Mouse (Mus musculus): ENCODE data around the gene Plekhm3. TPM values are rescaled to one million over a fixed set of nuclear protein-coding genes. Genes with fewer than 3 reads are reported as not detected.

Gene Plekhm3
- total RNA-seq, 2 experiments from 2014 or later = 3.7 to 6.5 TPM

GRCm38 (mm10) chr1:64792521-64793233, 163.9 kb downstream of the Plekhm3 start:
- ATAC-seq (replicated peaks; ENCODE audit: low FRiP score, poor library complexity, severe bottlenecking) = no peak

- no peak for ATAC-seq (replicated peaks; ENCODE audit: low FRiP score, poor library complexity, severe bottlenecking)
These were observed 164.8 kb downstream of the Plekhm3 start for GRCm38 (mm10) chr1:64791826-64792225.

DNA sequence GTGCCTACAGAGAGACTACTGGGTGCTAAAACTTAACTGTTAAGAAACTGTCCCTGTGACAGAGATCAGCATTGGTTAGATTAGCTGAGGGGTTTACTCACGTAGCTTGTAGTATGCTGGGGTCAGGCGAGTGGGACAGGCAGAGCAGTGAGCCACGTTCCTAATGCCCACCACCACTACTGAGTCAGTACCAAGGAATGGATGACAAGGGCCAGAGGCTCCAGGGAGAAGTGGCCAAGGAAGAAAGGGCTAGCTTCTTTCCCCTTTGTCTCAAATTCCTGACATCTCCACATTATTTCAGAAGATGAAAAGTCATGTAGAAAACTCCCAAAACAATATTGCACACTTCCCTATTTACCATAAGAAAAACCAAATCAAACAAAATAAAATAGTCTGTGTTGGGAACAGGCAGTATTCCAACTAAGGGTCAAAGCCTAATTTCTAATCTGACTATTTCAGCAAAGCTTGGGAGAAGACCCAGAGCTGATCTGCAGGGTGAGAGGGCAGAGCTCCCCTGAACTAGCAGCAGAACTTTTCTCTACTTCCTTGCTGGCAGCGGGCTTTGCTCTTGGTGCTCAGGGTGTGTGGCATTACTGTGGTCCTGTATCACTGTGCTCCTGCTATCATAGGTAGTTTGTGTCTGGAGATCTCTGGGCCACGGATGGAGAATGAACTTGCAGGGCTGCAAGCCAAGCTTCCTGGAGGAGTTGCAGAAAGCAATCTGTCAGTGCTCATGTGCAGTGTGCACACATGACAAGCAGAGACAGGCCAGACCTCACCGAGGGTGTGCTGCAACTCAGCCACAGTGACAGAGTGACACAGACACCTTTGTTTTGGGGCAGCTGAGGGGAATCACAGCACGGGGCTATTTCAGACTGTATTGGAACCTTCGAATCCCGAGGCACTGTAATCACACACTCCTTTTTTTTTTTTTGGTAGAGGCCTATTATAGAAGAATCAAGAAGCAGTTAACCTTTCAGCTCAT, 165.5 kb downstream of the Plekhm3 start:
- no peak for ATAC-seq (replicated peaks; ENCODE audit: low FRiP score, poor library complexity, severe bottlenecking)

DNA sequence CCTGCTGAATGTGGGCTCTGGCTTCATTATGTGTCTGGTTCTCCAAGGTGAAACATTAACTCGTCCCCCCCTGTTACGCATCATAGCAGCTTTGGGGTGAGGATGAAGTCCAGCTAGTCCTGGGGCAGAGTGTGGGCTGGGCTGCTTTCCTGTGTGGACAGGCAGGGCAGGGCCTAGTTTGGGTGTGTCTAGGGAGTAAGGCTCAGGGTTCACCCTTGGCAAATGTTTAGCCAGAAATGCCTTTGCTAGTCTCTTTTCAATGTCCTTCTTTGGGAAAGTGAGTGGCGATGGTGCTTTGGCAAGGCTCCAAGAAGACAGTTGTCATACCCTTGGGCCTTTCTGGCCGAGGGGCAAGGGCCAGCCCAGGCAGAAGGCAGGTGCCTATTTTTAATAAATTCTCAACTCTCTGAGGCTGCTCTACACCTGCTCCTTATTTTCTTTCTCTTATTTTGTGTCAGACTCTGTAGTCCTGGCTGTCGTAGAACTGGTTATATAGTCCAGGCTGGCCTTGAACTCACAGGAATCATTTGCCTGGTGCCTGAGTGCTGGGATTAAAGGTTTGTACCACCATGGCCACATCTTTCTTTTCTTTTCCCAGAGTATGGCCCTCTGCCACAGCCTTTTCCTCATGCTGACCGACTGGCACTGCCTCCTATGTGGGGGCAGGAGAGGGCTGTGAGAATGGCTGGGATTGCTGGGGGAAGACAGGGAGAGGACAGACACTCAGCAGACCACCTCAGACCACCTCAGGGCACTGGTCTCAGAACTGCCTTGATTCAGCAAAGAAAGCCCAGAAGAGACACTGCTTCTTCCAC, 168.7 kb downstream of the Plekhm3 start:
- ATAC-seq (replicated peaks; ENCODE audit: low FRiP score, poor library complexity, severe bottlenecking) = no peak

DNA sequence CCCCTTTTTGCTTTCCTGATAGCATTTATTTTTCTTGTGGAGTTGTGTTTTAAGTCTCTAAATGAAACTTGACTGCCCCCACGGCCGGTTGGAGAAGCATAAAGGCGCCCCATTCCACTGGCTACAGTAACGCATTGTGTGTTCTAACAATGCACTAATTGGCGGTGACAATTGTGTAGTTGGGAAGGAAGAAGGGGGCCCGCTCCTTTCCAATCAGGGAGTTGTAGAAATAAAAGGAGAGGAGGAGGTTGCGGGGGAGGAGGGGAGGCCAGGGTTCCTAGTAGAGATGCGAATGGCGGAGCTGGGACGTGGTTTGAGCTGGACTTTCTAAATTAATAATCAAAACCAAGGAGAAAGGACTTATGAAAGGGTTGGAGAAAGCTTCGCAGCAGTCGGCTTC, 176.8 kb downstream of the Plekhm3 start:
- ATAC-seq (replicated peaks; ENCODE audit: low FRiP score, poor library complexity, severe bottlenecking) = no peak

- no peak for ATAC-seq (replicated peaks; ENCODE audit: low FRiP score, poor library complexity, severe bottlenecking)
These were observed 177.2 kb downstream of the Plekhm3 start for GRCm38 (mm10) chr1:64779415-64779814.

DNA sequence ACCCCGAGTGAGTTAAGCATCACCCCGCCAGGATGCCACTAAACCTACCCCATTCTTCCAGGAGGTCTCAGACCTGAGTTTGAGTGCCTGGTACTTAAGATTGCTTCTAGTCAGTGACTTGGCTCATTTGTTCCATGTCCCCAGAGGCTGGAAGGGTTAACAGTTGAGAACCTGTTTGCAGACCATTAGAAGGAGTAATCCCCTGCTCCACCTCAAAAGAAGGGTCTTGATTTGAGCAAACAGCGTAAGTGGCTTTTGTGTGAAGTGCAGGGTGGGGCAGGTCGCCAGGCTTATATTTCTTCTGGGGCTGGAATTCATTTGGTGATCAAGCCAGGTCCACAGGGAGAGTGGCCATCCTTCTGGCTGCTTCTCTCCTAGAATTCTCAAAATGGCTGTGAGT, 183.3 kb downstream of the Plekhm3 start:
- no peak for ATAC-seq (replicated peaks; ENCODE audit: low FRiP score, poor library complexity, severe bottlenecking)

GRCm38 (mm10) chr1:64770169-64770568, 186.5 kb downstream of the Plekhm3 start:
- ATAC-seq (replicated peaks; ENCODE audit: low FRiP score, poor library complexity, severe bottlenecking) = no peak

GRCm38 (mm10) chr1:64761646-64762045, 195.0 kb downstream of the Plekhm3 start:
- ATAC-seq (replicated peaks; ENCODE audit: low FRiP score, poor library complexity, severe bottlenecking) = no peak

- ATAC-seq (replicated peaks; ENCODE audit: low FRiP score, poor library complexity, severe bottlenecking) = no peak
These were observed 198.9 kb downstream of the Plekhm3 start for GRCm38 (mm10) chr1:64757766-64758165.

- no peak for ATAC-seq (replicated peaks; ENCODE audit: low FRiP score, poor library complexity, severe bottlenecking)
These were observed 199.4 kb downstream of the Plekhm3 start for GRCm38 (mm10) chr1:64757254-64757653.

DNA sequence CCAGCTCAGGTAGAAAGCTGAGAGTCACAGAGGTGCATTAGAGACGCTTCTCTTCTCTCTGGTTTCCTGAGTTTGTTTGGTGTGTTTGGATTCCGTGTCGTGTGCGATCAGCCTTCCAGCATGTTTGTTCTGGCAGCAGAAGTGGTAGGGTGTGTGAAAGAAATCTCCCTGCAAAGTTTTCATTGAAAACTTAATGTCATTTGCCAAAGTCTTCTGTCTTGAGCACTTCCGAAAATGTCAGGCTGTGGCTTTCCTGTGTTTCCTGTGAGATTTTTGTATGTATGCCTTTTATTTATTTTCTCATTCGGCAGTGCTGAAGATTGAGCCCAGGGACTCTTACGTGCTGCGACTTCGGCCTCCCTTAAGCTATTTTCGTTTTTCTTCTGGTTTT, 200.0 kb downstream of the Plekhm3 start:
- ATAC-seq (replicated peaks; ENCODE audit: low FRiP score, poor library complexity, severe bottlenecking) = no peak

DNA sequence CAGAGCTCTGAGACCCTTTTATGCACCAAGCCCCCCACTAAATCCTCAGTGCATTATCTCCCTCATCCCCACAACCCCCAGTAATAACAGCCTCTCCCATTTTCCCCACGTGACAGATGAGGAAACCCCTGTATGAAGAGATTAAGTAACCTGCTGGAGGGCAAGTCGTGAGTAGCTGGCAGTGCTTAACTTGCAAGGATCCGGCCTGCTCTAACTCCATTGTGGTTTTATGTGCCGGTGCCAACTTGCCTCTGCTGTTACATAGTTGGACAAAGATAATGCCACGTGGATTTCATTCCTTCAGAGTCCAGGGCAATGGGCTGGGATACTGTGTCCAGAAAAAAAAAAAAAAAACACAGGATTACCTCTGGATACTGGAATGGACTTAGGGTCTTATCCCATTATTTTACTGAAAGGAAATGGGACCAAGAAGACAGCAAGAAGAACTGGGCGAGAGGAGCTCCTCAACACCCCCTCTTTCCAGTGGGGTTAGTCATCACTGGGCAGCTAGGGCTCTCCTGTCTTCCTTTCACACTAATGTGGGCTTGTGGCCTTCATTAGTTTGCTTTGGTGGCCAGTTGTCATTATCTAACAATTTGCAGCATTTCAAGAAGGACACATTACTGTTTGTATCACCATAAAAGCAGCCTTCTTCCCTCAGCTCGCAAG, 200.5 kb downstream of the Plekhm3 start:
- no peak for ATAC-seq (replicated peaks; ENCODE audit: low FRiP score, poor library complexity, severe bottlenecking)

GRCm38 (mm10) chr1:64754658-64755057, 202.0 kb downstream of the Plekhm3 start:
- ATAC-seq (replicated peaks; ENCODE audit: low FRiP score, poor library complexity, severe bottlenecking) = no peak

DNA sequence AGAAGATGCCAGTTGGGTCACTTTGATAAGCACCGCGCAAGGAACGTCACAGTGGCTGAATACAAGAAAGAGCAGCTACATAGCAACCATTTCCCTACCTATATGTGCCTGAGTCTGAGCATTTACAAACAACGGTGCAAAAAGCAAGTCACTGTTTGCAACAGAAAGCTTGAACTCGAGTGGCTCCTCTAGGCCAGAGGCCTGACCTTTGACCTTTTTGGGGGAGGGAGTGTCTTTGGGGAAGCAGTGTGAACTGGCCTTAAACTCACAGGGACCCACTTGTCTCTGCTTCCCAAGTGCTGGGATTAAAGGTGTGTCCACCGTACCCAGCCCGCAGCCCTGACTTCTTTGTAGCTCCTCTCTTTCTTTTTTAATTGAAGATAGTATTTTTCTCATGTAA, 203.0 kb downstream of the Plekhm3 start:
- ATAC-seq (replicated peaks; ENCODE audit: low FRiP score, poor library complexity, severe bottlenecking) = no peak

GRCm38 (mm10) chr1:64753109-64753508, 203.5 kb downstream of the Plekhm3 start:
- ATAC-seq (replicated peaks; ENCODE audit: low FRiP score, poor library complexity, severe bottlenecking) = no peak

GRCm38 (mm10) chr1:64744616-64745015, 212.0 kb downstream of the Plekhm3 start:
- no peak for ATAC-seq (replicated peaks; ENCODE audit: low FRiP score, poor library complexity, severe bottlenecking)

GRCm38 (mm10) chr1:64742741-64743408, 213.7 kb downstream of the Plekhm3 start:
- no peak for ATAC-seq (replicated peaks; ENCODE audit: low FRiP score, poor library complexity, severe bottlenecking)

DNA sequence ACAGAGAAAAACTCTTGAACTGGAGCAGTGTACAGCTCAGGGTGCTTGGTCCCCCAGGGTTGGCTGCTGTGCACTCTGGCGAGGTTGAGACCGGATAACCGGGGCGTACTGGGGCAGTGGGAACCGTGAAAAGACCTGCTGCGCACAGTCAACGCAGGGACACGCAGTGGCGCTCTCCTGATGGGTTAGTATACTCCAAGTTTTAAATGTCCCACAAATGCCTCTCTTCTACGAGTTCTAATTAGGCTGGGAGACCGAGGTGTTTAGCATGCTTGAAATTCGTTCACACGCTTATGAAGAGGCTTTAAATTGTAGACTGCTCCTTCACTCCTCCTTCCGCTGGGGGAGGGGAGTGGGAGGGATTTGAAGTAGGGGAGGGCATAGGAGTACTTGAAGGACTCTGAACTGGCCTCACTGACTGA, 218.0 kb downstream of the Plekhm3 start:
- ATAC-seq (replicated peaks; ENCODE audit: low FRiP score, poor library complexity, severe bottlenecking) = no peak; the same call in 1 of the 2 replicates
